Mouse (Mus musculus) embryonic fibroblast, embryonic 13.5 days (primary cell): ENCODE data around the gene 2610318N02Rik. TPM values are rescaled to one million over a fixed set of nuclear protein-coding genes. Genes with fewer than 3 reads are reported as not detected.
A peak's percentile ranks its signal among the peaks of the same experiment; 100 is the strongest.
"Not testable (repeated sequence)": the region's sequence is repeated elsewhere in the genome, so short reads cannot be mapped to it uniquely, and the experiment has no call there.

ENCODE experiments used
- H3K27ac ChIP-seq: 2 replicates; pipeline ENCODE4 v1.5.1; 2012; ENCODE audit warnings: low read length, control low read depth, inconsistent platforms; ENCODE audit not compliant: insufficient read depth
- H3K4me1 ChIP-seq: 2 replicates; pipeline ENCODE4 v1.6.1; 2011; ENCODE audit warnings: low read length; ENCODE audit not compliant: control insufficient read depth, insufficient read depth
- H3K4me3 ChIP-seq: 2 replicates; pipeline ENCODE4 v1.5.1; 2011; ENCODE audit warnings: mild to moderate bottlenecking, control low read depth, low read length; ENCODE audit not compliant: insufficient read depth
- CTCF ChIP-seq: IDR thresholded peaks from 2 replicates; pipeline ENCODE4 v1.5.1; 2011; ENCODE audit warnings: mild to moderate bottlenecking, control low read depth, low read length, moderate library complexity, borderline replicate concordance; ENCODE audit not compliant: insufficient read depth
- POLR2A ChIP-seq: IDR thresholded peaks from 2 replicates; pipeline ENCODE4 v1.6.1; 2011; ENCODE audit warnings: low read depth, mild to moderate bottlenecking, control low read depth, low read length, moderate library complexity
- polyA plus RNA-seq: library from polyadenylated mRNA; stranded (reverse); fragments of >200 nt; gene quantifications from 2 replicates; pipeline ENCODE4 v1.2.4, GENCODE M21; 2011; ENCODE audit warnings: low read depth; ENCODE audit not compliant: missing spikeins, insufficient read length

The 2610318N02Rik gene
- polyA plus RNA-seq: 5.4 and 6.3 TPM in 2 replicates

GRCm38 (mm10) chr16:17124871-17125520, at the start of gene 2610318N02Rik:
2610318N02Rik (minus strand) TSS chr16:17125167.
- TF ChIP-seq POLR2A (peak; percentile 63), CTCF (no peak)
- Histone ChIP-seq H3K4me1 (no peaks in the 10 kb centered on the region), H3K4me3 (peak within 1 kb of the TSS; percentile 50), H3K27ac (no peak within 1 kb of the TSS)

- Histone ChIP-seq H3K4me1 (no peaks in the 10 kb centered on the region), H3K4me3 (no peak overlapping the region), H3K27ac (no peak overlapping the region)
- TF ChIP-seq CTCF (no peak), POLR2A (no peak)
Measured at GRCm38 (mm10) chr16:17168049-17168448, 43.1 kb upstream of the 2610318N02Rik start.

- H3K4me3 ChIP-seq: no peak overlapping the region
- no peaks in the 10 kb centered on the region for H3K4me1 ChIP-seq
- TF ChIP-seq POLR2A (no peak), CTCF (no peak)
- no peak overlapping the region for H3K27ac ChIP-seq
Measured at GRCm38 (mm10) chr16:17167179-17167578, 42.2 kb upstream of the 2610318N02Rik start.

GRCm38 (mm10) chr16:17165478-17165877, 40.5 kb upstream of the 2610318N02Rik start:
- not testable (repeated sequence) for H3K27ac ChIP-seq, H3K4me3 ChIP-seq, H3K4me1 ChIP-seq

- no peak overlapping the region for H3K4me3 ChIP-seq
- H3K27ac ChIP-seq: peak overlapping the region; percentile 35
- TF ChIP-seq POLR2A: no peak
- TF ChIP-seq CTCF: no peak
- H3K4me1 ChIP-seq: peaks cover 12% of the 10 kb centered on the region
Measured at GRCm38 (mm10) chr16:17154346-17154745, 29.4 kb upstream of the 2610318N02Rik start.

- Histone ChIP-seq H3K27ac (no peak overlapping the region), H3K4me3 (no peak overlapping the region), H3K4me1 (peaks cover 12% of the 10 kb centered on the region)
- no peak for TF ChIP-seq CTCF
- TF ChIP-seq POLR2A: no peak
Measured at GRCm38 (mm10) chr16:17151874-17152273, 26.9 kb upstream of the 2610318N02Rik start.

GRCm38 (mm10) chr16:17150520-17151258, 25.7 kb upstream of the 2610318N02Rik start:
- Histone ChIP-seq H3K27ac (no peak overlapping the region), H3K4me3 (no peak overlapping the region), H3K4me1 (peaks cover 12% of the 10 kb centered on the region)
- no peak for TF ChIP-seq CTCF
- TF ChIP-seq POLR2A: no peak

- H3K27ac ChIP-seq: no peak overlapping the region
- H3K4me1 ChIP-seq: no peaks in the 10 kb centered on the region
- H3K4me3 ChIP-seq: peak overlapping the region; percentile 72
- TF ChIP-seq CTCF (peak; percentile 37; the same call in 1 of the 2 replicates), POLR2A (0 out of 2 replicates have a peak, but pooled peaks have one; percentile 30)
Measured at GRCm38 (mm10) chr16:17148084-17148483, 23.1 kb upstream of the 2610318N02Rik start.

GRCm38 (mm10) chr16:17147391-17147929, 22.5 kb upstream of the 2610318N02Rik start:
- Histone ChIP-seq H3K27ac (no peak overlapping the region), H3K4me3 (peak overlapping the region; percentile 72), H3K4me1 (no peaks in the 10 kb centered on the region)
- TF ChIP-seq POLR2A: no peak
- TF ChIP-seq CTCF: no peak

- TF ChIP-seq POLR2A (peak; percentile 60), CTCF (0 out of 2 replicates have a peak, but pooled peaks have one; percentile 13)
- Histone ChIP-seq H3K4me3 (peak within 1 kb of the TSS; percentile 72), H3K4me1 (no peaks in the 10 kb centered on the region), H3K27ac (no peak within 1 kb of the TSS)
Measured at GRCm38 (mm10) chr16:17146772-17147235, 21.8 kb upstream of the 2610318N02Rik start, which contains the start of gene Ccdc116. Ccdc116 (minus strand) TSS chr16:17147229.
